8 mouse cellular contexts compared by ENCODE assay signal in genomic region chr19:53038435-53038938, GRCm38 (mm10). TPM values are rescaled to one million over a fixed set of nuclear protein-coding genes. Genes with fewer than 3 reads are reported as not detected.
DNase-seq lines count a peak whose midpoint lies in the region; ATAC-seq lines count a peak whose summit lies in the region.

No protein-coding gene starts in this region.

- H3K27me3 ChIP-seq in hindbrain, embryonic 13.5 days: no peaks in the 10 kb centered on the region

- H3K4me1 ChIP-seq in hindbrain, embryonic 13.5 days (replicated peaks): peaks cover 15% of the 10 kb centered on the region

- H3K9ac ChIP-seq in hindbrain, embryonic 13.5 days: peak overlapping the region; percentile 97

- H3K4me2 ChIP-seq in hindbrain, embryonic 13.5 days: peak overlapping the region; percentile 83

- H3K27ac ChIP-seq in hindbrain, embryonic 13.5 days: peak overlapping the region; percentile 93

- peak; percentile 100 for DNase-seq in Muller cell, postnatal 12 days (ENCODE audit: inconsistent ontology term)
- DNase-seq in cerebellum, adult 9-11 months: peak; percentile 99
- DNase-seq in frontal cortex, postnatal 10 days (ENCODE audit: low spot score in 2 of 2): peak; percentile 97 to 98
- peak; percentile 87 to 91 for DNase-seq in layer of hippocampus, postnatal 25 days (ENCODE audit: extremely low spot score in 1 of 2, low spot score in 1 of 2)
- DNase-seq in lung, postnatal 25 days (ENCODE audit: low spot score): peak; percentile 99
- DNase-seq in retina, embryonic 14.5 days (ENCODE audit: low spot score): peak; percentile 99
- DNase-seq in thymus, postnatal 4 days: peak; percentile 93

- WGBS in hindbrain, embryonic 13.5 days: under 1% methylated on average over 39 of the region's 39 CpGs

- no peaks in the 10 kb centered on the region for H3K9me3 ChIP-seq in hindbrain, embryonic 13.5 days

- peak overlapping the region; percentile 90 for H3K4me3 ChIP-seq in hindbrain, embryonic 13.5 days

- peak; percentile 98 for ATAC-seq in hindbrain, embryonic 13.5 days (ENCODE audit: low FRiP score)

- H3K36me3 ChIP-seq in hindbrain, embryonic 13.5 days: no peaks in the 10 kb centered on the region

RNA-seq across cellular contexts. Expression of gene Xpnpep1, which starts 1.5 kb away (rescaled TPM):
- 132 and 138 TPM in 2 replicates for polyA plus RNA-seq in hindbrain, embryonic 13.5 days (2015; fragmentation: Nextera tagmentation; extraction: Ambion mirVana)
- total RNA-seq in layer of hippocampus, postnatal 25 days (2021): 100 to 1,000 TPM in 1 of 2 experiments, 10 to 100 TPM in 1; 91.1 to 104 TPM

Comparison
In these comparisons a context has a peak if more than half of its experiments do, and no peak if none do; other contexts are left out.
1. Peak in every context shown above with its lines: DNase-seq, ATAC-seq, H3K4me3 ChIP-seq and H3K27ac ChIP-seq.